Mouse (Mus musculus): Measurements from ENCODE around the gene Glmn.
A peak's percentile ranks its signal among the peaks of the same experiment; 100 is the strongest.

Glmn gene

GRCm38 (mm10) chr5:107597301-107598077, at the start of gene Glmn, which contains the start of gene Rpap2:
Gene Glmn (minus strand): TSS chr5:107597888.
Gene Rpap2 (plus strand): TSS chr5:107597373.
- DNase-seq (ENCODE audit: inconsistent age in 2 of 2, low spot score in 1 of 2): peak; percentile 88 to 96

- DNase-seq (ENCODE audit: inconsistent age in 2 of 2, low spot score in 1 of 2): no peak
These were observed 48.2 kb upstream of the Glmn start for GRCm38 (mm10) chr5:107645935-107646334.

- DNase-seq (ENCODE audit: inconsistent age in 2 of 2, low spot score in 1 of 2): no peak
These were observed 46.9 kb upstream of the Glmn start for GRCm38 (mm10) chr5:107644595-107644994.

- DNase-seq (ENCODE audit: inconsistent age in 2 of 2, low spot score in 1 of 2): no peak
These were observed 40.7 kb upstream of the Glmn start for GRCm38 (mm10) chr5:107638366-107638765.

- DNase-seq (ENCODE audit: inconsistent age in 2 of 2, low spot score in 1 of 2): peak; percentile 24 to 63
These were observed 39.4 kb upstream of the Glmn start for GRCm38 (mm10) chr5:107637106-107637505.

GRCm38 (mm10) chr5:107633651-107634050, 36.0 kb upstream of the Glmn start:
- DNase-seq (ENCODE audit: inconsistent age in 2 of 2, low spot score in 1 of 2): no peak

GRCm38 (mm10) chr5:107621327-107621726, 23.6 kb upstream of the Glmn start:
- DNase-seq (ENCODE audit: inconsistent age in 2 of 2, low spot score in 1 of 2): no peak

GRCm38 (mm10) chr5:107617986-107618385, 20.3 kb upstream of the Glmn start:
- no peak for DNase-seq (ENCODE audit: inconsistent age in 2 of 2, low spot score in 1 of 2)

- peak; percentile 49 to 84 for DNase-seq (ENCODE audit: inconsistent age in 2 of 2, low spot score in 1 of 2)
These were observed 13.5 kb upstream of the Glmn start for GRCm38 (mm10) chr5:107611224-107611623.

- no peak for DNase-seq (ENCODE audit: inconsistent age in 2 of 2, low spot score in 1 of 2)
These were observed 692 bp upstream of the Glmn start for GRCm38 (mm10) chr5:107598380-107598779.

- DNase-seq (ENCODE audit: inconsistent age in 2 of 2, low spot score in 1 of 2): no peak
These were observed 28.5 kb downstream of the Glmn start for GRCm38 (mm10) chr5:107569148-107569547.

- no peak for DNase-seq (ENCODE audit: inconsistent age in 2 of 2, low spot score in 1 of 2)
These were observed 40.7 kb downstream of the Glmn start for GRCm38 (mm10) chr5:107556969-107557368.

GRCm38 (mm10) chr5:107554336-107554735, 43.4 kb downstream of the Glmn start:
- DNase-seq (ENCODE audit: inconsistent age in 2 of 2, low spot score in 1 of 2): no peak

- no peak for DNase-seq (ENCODE audit: inconsistent age in 2 of 2, low spot score in 1 of 2)
These were observed 49.2 kb downstream of the Glmn start for GRCm38 (mm10) chr5:107548444-107548843.

GRCm38 (mm10) chr5:107547955-107548354, 49.7 kb downstream of the Glmn start:
- no peak for DNase-seq (ENCODE audit: inconsistent age in 2 of 2, low spot score in 1 of 2)

GRCm38 (mm10) chr5:107545927-107546326, 51.8 kb downstream of the Glmn start:
- DNase-seq (ENCODE audit: inconsistent age in 2 of 2, low spot score in 1 of 2): no peak

GRCm38 (mm10) chr5:107541696-107542095, 56.0 kb downstream of the Glmn start:
- DNase-seq (ENCODE audit: inconsistent age in 2 of 2, low spot score in 1 of 2): no peak

- no peak for DNase-seq (ENCODE audit: inconsistent age in 2 of 2, low spot score in 1 of 2)
These were observed 63.1 kb downstream of the Glmn start, which contains the start of gene 1700028K03Rik for GRCm38 (mm10) chr5:107534581-107534980. Gene 1700028K03Rik (plus strand): TSS chr5:107534709.

GRCm38 (mm10) chr5:107533590-107533989, 64.1 kb downstream of the Glmn start:
- DNase-seq (ENCODE audit: inconsistent age in 2 of 2, low spot score in 1 of 2): no peak

- no peak for DNase-seq (ENCODE audit: inconsistent age in 2 of 2, low spot score in 1 of 2)
These were observed 68.8 kb downstream of the Glmn start for GRCm38 (mm10) chr5:107528856-107529255.

GRCm38 (mm10) chr5:107524281-107524680, 73.4 kb downstream of the Glmn start:
- DNase-seq (ENCODE audit: inconsistent age in 2 of 2, low spot score in 1 of 2): no peak

GRCm38 (mm10) chr5:107521897-107522296, 75.8 kb downstream of the Glmn start:
- DNase-seq (ENCODE audit: inconsistent age in 2 of 2, low spot score in 1 of 2): peak in 1 of 2 experiments; percentile 28

GRCm38 (mm10) chr5:107521386-107521785, 76.3 kb downstream of the Glmn start:
- DNase-seq (ENCODE audit: inconsistent age in 2 of 2, low spot score in 1 of 2): no peak
